Mouse (Mus musculus) right cerebral cortex, postnatal 14 days (tissue): Measurements from ENCODE around the gene Gm16503.
"Not testable (repeated sequence)": the region's sequence is repeated elsewhere in the genome, so short reads cannot be mapped to it uniquely, and the experiment has no call there.

ENCODE experiments used
- DNase-seq: peaks from one replicate; pipeline ENCODE4 v3.0.0; 2022

The Gm16503 gene

GRCm38 (mm10) chr4:147539918-147540317, at the start of gene Gm16503:
Gene Gm16503 (plus strand): TSS chr4:147540218.
- not testable (repeated sequence) for DNase-seq

- DNase-seq = not testable (repeated sequence)
Measured at GRCm38 (mm10) chr4:147492117-147492516, 47.9 kb upstream of the Gm16503 start, which contains the start of gene Zfp982. Gene Zfp982 (plus strand): TSS chr4:147492417.

GRCm38 (mm10) chr4:147498772-147499613, 41.0 kb upstream of the Gm16503 start:
- DNase-seq = not testable (repeated sequence)

GRCm38 (mm10) chr4:147509174-147509573, 30.8 kb upstream of the Gm16503 start:
- DNase-seq = no peak

- no peak for DNase-seq
Measured at GRCm38 (mm10) chr4:147518981-147519380, 21.0 kb upstream of the Gm16503 start.

GRCm38 (mm10) chr4:147520100-147520499, 19.9 kb upstream of the Gm16503 start:
- DNase-seq = no peak

GRCm38 (mm10) chr4:147525125-147525524, 14.9 kb upstream of the Gm16503 start:
- no peak for DNase-seq

GRCm38 (mm10) chr4:147530366-147530765, 9.7 kb upstream of the Gm16503 start:
- no peak for DNase-seq

- DNase-seq = not testable (repeated sequence)
Measured at GRCm38 (mm10) chr4:147535916-147536315, 4.1 kb upstream of the Gm16503 start.

GRCm38 (mm10) chr4:147537702-147538101, 2.3 kb upstream of the Gm16503 start:
- DNase-seq = no peak

- DNase-seq = no peak
Measured at GRCm38 (mm10) chr4:147541105-147541504, 1.1 kb downstream of the Gm16503 start.

GRCm38 (mm10) chr4:147553071-147553470, 13.1 kb downstream of the Gm16503 start, which contains the start of gene Zfp985:
Gene Zfp985 (plus strand): TSS chr4:147553277.
- not testable (repeated sequence) for DNase-seq

GRCm38 (mm10) chr4:147554361-147554760, 14.3 kb downstream of the Gm16503 start:
- DNase-seq = not testable (repeated sequence)

GRCm38 (mm10) chr4:147556921-147557320, 16.9 kb downstream of the Gm16503 start:
- DNase-seq = not testable (repeated sequence)

- DNase-seq = not testable (repeated sequence)
Measured at GRCm38 (mm10) chr4:147558011-147558410, 18.0 kb downstream of the Gm16503 start.

- not testable (repeated sequence) for DNase-seq
Measured at GRCm38 (mm10) chr4:147559096-147559495, 19.1 kb downstream of the Gm16503 start.

- no peak for DNase-seq
Measured at GRCm38 (mm10) chr4:147565426-147566220, 25.6 kb downstream of the Gm16503 start.

- DNase-seq = not testable (repeated sequence)
Measured at GRCm38 (mm10) chr4:147571156-147571555, 31.1 kb downstream of the Gm16503 start.

- DNase-seq = not testable (repeated sequence)
Measured at GRCm38 (mm10) chr4:147579371-147579770, 39.4 kb downstream of the Gm16503 start.

GRCm38 (mm10) chr4:147586511-147587473, 46.8 kb downstream of the Gm16503 start:
- no peak for DNase-seq
